10 mouse cellular contexts compared by ENCODE assay signal in genomic region chr12:110497485-110497884, GRCm38 (mm10). TPM values are rescaled to one million over a fixed set of nuclear protein-coding genes. Genes with fewer than 3 reads are reported as not detected.
DNase-seq lines count a peak whose midpoint lies in the region; ATAC-seq and TF ChIP-seq lines count a peak whose summit lies in the region.
"Had no signal": no experiment of that assay in that cellular context is flagged by ENCODE, and none has a peak within 500 bp of the region (broad histone marks: within the 10 kb centered on the region; RNA-seq: fewer than 3 reads in every experiment).

No protein-coding gene starts in this region.

- no peaks in the 10 kb centered on the region for H3K27me3 ChIP-seq in liver, embryonic 12.5 days (replicated peaks)
- H3K27me3 ChIP-seq in liver, embryonic 11.5 days (replicated peaks; ENCODE audit: control insufficient read depth, insufficient read depth, low read length), result no peaks in the 10 kb centered on the region
- no peaks in the 10 kb centered on the region for H3K27me3 ChIP-seq in Patski
- H3K27me3 ChIP-seq in liver, embryonic 15.5 days, result no peaks in the 10 kb centered on the region

- no peak overlapping the region for H3K4me3 ChIP-seq in liver, embryonic 12.5 days
- H3K4me3 ChIP-seq in liver, embryonic 11.5 days (ENCODE audit: low read depth, low read length), result no peak overlapping the region
- H3K4me3 ChIP-seq in liver, embryonic 15.5 days (replicated peaks), result no peak overlapping the region

- in situ Hi-C loops in Patski (cut with MboI; ENCODE audit: low pct_unique_long_range_greater_than_20kb), result no loop called here

- H3K27ac ChIP-seq in liver, embryonic 12.5 days, result peak overlapping the region; percentile 34; the same call in 1 of the 2 replicates
- H3K27ac ChIP-seq in liver, embryonic 11.5 days (ENCODE audit: low read depth, low read length), result no peak overlapping the region; the same call in 1 of the 2 replicates
- H3K27ac ChIP-seq in liver, embryonic 15.5 days (replicated peaks), result 0 out of 2 replicates have a peak overlapping the region, but pooled peaks have one; percentile 76

- CTCF ChIA-PET in Patski (lab: Charles Lee), result no interaction called here

- DNase-seq in adrenal gland, adult 2 months, result peak; percentile 86
- no peak for DNase-seq in adrenal gland, adult 18-20 months (ENCODE audit: low spot score in 2 of 2)
- DNase-seq in liver, embryonic 11.5 days (ENCODE audit: low spot score), result no peak
- peak; percentile 49 for DNase-seq in Patski (ENCODE audit: low read depth, low spot score)
- DNase-seq in yolk sac, embryonic 10.5 days (ENCODE audit: low spot score), result no peak
- no peak for DNase-seq in embryo, embryonic 10 days (ENCODE audit: low spot score)
- DNase-seq: spleen, adult 18-20 months had no signal

- 54% methylated on average over 8 of the region's 8 CpGs for WGBS in liver, embryonic 12.5 days (ENCODE audit: insufficient replicate concordance)
- WGBS in liver, embryonic 11.5 days, result 66% methylated on average over 8 of the region's 8 CpGs
- 56% methylated on average over 8 of the region's 8 CpGs for WGBS in liver, embryonic 15.5 days (ENCODE audit: insufficient replicate concordance)

- H3K4me1 ChIP-seq in liver, embryonic 12.5 days, result peaks cover 65% of the 10 kb centered on the region
- peaks cover 49% of the 10 kb centered on the region for H3K4me1 ChIP-seq in liver, embryonic 11.5 days (replicated peaks; ENCODE audit: control insufficient read depth, insufficient read depth, low read length)
- H3K4me1 ChIP-seq in liver, embryonic 15.5 days (replicated peaks), result peaks cover 61% of the 10 kb centered on the region

- POLR2A ChIA-PET in Patski (lab: Charles Lee), result no interaction called here

- no peak for ATAC-seq in liver, embryonic 12.5 days
- no peak for ATAC-seq in liver, embryonic 11.5 days (replicated peaks; ENCODE audit: low FRiP score)
- no peak for ATAC-seq in Patski
- ATAC-seq in liver, embryonic 15.5 days (ENCODE audit: insufficient read depth), result no peak
- ATAC-seq: midbrain, embryonic 16.5 days had no signal

- no peaks in the 10 kb centered on the region for H3K9me3 ChIP-seq in liver, embryonic 12.5 days (replicated peaks)
- no peaks in the 10 kb centered on the region for H3K9me3 ChIP-seq in liver, embryonic 11.5 days (ENCODE audit: control insufficient read depth, low read length)
- H3K9me3 ChIP-seq in liver, embryonic 15.5 days (replicated peaks), result no peaks in the 10 kb centered on the region

- H3K4me2 ChIP-seq in liver, embryonic 12.5 days, result peak overlapping the region; percentile 70
- H3K4me2 ChIP-seq in liver, embryonic 11.5 days, result no peak overlapping the region
- 0 out of 2 replicates have a peak overlapping the region, but pooled peaks have one; percentile 75 for H3K4me2 ChIP-seq in liver, embryonic 15.5 days

- 0 out of 2 replicates have a peak, but pooled peaks cover 5% of the 10 kb centered on the region for H3K36me3 ChIP-seq in liver, embryonic 12.5 days
- no peaks in the 10 kb centered on the region for H3K36me3 ChIP-seq in liver, embryonic 11.5 days (ENCODE audit: control insufficient read depth, insufficient read depth, low read length)
- H3K36me3 ChIP-seq in liver, embryonic 15.5 days (replicated peaks), result 0 out of 2 replicates have a peak, but pooled peaks cover 4% of the 10 kb centered on the region

- no peak overlapping the region for H3K9ac ChIP-seq in liver, embryonic 12.5 days
- H3K9ac ChIP-seq in liver, embryonic 11.5 days (ENCODE audit: low read depth, low read length), result no peak overlapping the region
- no peak overlapping the region for H3K9ac ChIP-seq in liver, embryonic 15.5 days

- TF ChIP-seq CTCF in Patski (IDR thresholded peaks at IDR 0.05), result no peak

RNA-seq across cellular contexts. Expression of gene Ppp2r5c, which starts 50.6 kb away (rescaled TPM):
- total RNA-seq in adrenal gland, adult 2 months (2021), result 100 to 1,000 TPM; 112 to 118 TPM
- polyA plus RNA-seq in adrenal gland, adult 2 months (2012; rRNA removed), result 12.8 and 14.8 TPM in 2 replicates
- 100 to 1,000 TPM in 1 of 2 experiments, 10 to 100 TPM in 1; 97.8 to 113 TPM for total RNA-seq in adrenal gland, adult 18-20 months (2021)
- polyA plus RNA-seq in liver, embryonic 12.5 days (2016; fragmentation: Nextera tagmentation; extraction: Ambion mirVana), result 103 and 105 TPM in 2 replicates
- 138 and 151 TPM in 2 replicates for polyA plus RNA-seq in liver, embryonic 11.5 days (2014; fragmentation: Nextera tagmentation; extraction: Ambion mirVana)
- polyA plus RNA-seq in Patski (2021), result 72.1 TPM
- polyA plus RNA-seq in liver, embryonic 15.5 days (2015; fragmentation: Nextera tagmentation; extraction: Ambion mirVana), result 64.2 and 66.0 TPM in 2 replicates

Comparison
In these comparisons a context has a peak if more than half of its experiments do, and no peak if none do; other contexts are left out.
1. DNase-seq: peak in adrenal gland, adult 2 months (single experiment) and Patski (single experiment); none in adrenal gland, adult 18-20 months (0 of 2), liver, embryonic 11.5 days (single experiment), yolk sac, embryonic 10.5 days (single experiment) and embryo, embryonic 10 days (single experiment).